Mouse (Mus musculus) heart, embryonic 10.5 days (tissue): ENCODE data around the gene Rhbdf1. TPM values are rescaled to one million over a fixed set of nuclear protein-coding genes. Genes with fewer than 3 reads are reported as not detected.

Experiments used
- DNase-seq: peaks from one replicate; pipeline ENCODE4 v3.0.0-alpha.2; 2017; ENCODE audit warnings: low spot score
- H3K27ac ChIP-seq: fragments of 300-500 bp; sonication (generic); 2 replicates; pipeline ENCODE4 v1.5.1; 2016; ENCODE audit warnings: mild to moderate bottlenecking
- H3K27me3 ChIP-seq: fragments of 300-500 bp; sonication (generic); 2 replicates; pipeline ENCODE4 v1.6.1; 2016; ENCODE audit warnings: mild to moderate bottlenecking; ENCODE audit not compliant: poor library complexity, insufficient read depth, severe bottlenecking
- H3K36me3 ChIP-seq: fragments of 300-500 bp; sonication (generic); 2 replicates; pipeline ENCODE4 v1.6.1; 2016; ENCODE audit warnings: mild to moderate bottlenecking, moderate library complexity
- H3K4me1 ChIP-seq: fragments of 300-500 bp; sonication (generic); 2 replicates; pipeline ENCODE4 v1.6.1; 2016; ENCODE audit warnings: mild to moderate bottlenecking
- H3K4me3 ChIP-seq: fragments of 300-500 bp; sonication (generic); 2 replicates; pipeline ENCODE4 v1.5.1; 2016; ENCODE audit warnings: mild to moderate bottlenecking, moderate library complexity
- H3K9me3 ChIP-seq: fragments of 300-500 bp; sonication (generic); 2 replicates; pipeline ENCODE4 v1.6.1; 2016; ENCODE audit warnings: mild to moderate bottlenecking, moderate library complexity
- WGBS: fragments of 180-500 bp; shearing (Covaris S2); methylation state at CpG from one replicate; pipeline ENCODE4 v1.1.7; 2016; 5-methylcytosine and 5-hydroxymethylcytosine counted together
- polyA plus RNA-seq: library from polyadenylated mRNA; unstranded; fragments of >200 nt; fragmentation: Nextera tagmentation; extraction: Ambion mirVana; gene quantifications from 2 replicates; pipeline ENCODE4 v1.2.1, GENCODE M21; 2016

Gene Rhbdf1
- polyA plus RNA-seq, 1 experiment from 2014 or later, result 42.4 TPM

GRCm38 (mm10) chr11:32236132-32236531 lies 14.0 kb upstream of the Rhbdf1 start:
- H3K27me3 ChIP-seq, result no peaks in the 10 kb centered on the region
- H3K4me3 ChIP-seq, result no peak overlapping the region
- H3K9me3 ChIP-seq, result no peaks in the 10 kb centered on the region
- 82% methylated on average over 2 of the region's 2 CpGs for WGBS
- H3K36me3 ChIP-seq, result peaks cover 87% of the 10 kb centered on the region
- DNase-seq, result no peak
- H3K4me1 ChIP-seq, result 0 out of 2 replicates have a peak, but pooled peaks cover 4% of the 10 kb centered on the region
- H3K27ac ChIP-seq, result no peak overlapping the region

- H3K36me3 ChIP-seq, result peaks cover 87% of the 10 kb centered on the region
- H3K9me3 ChIP-seq, result no peaks in the 10 kb centered on the region
- H3K4me1 ChIP-seq, result 0 out of 2 replicates have a peak, but pooled peaks cover 4% of the 10 kb centered on the region
- no peak overlapping the region for H3K4me3 ChIP-seq
- H3K27me3 ChIP-seq, result no peaks in the 10 kb centered on the region
- WGBS, result 64% methylated on average over 3 of the region's 3 CpGs
- no peak overlapping the region for H3K27ac ChIP-seq
- no peak for DNase-seq
These were observed 13.5 kb upstream of the Rhbdf1 start for GRCm38 (mm10) chr11:32235646-32236045.

GRCm38 (mm10) chr11:32234816-32235485 lies 12.9 kb upstream of the Rhbdf1 start:
- no peaks in the 10 kb centered on the region for H3K27me3 ChIP-seq
- DNase-seq, result no peak
- no peak overlapping the region for H3K4me3 ChIP-seq
- peaks cover 87% of the 10 kb centered on the region for H3K36me3 ChIP-seq
- 81% methylated on average over 6 of the region's 6 CpGs for WGBS
- H3K9me3 ChIP-seq, result no peaks in the 10 kb centered on the region
- H3K27ac ChIP-seq, result no peak overlapping the region
- 0 out of 2 replicates have a peak, but pooled peaks cover 4% of the 10 kb centered on the region for H3K4me1 ChIP-seq

- Histone ChIP-seq H3K36me3 (peaks cover 89% of the 10 kb centered on the region), H3K27ac (no peak overlapping the region), H3K4me3 (no peak overlapping the region), H3K4me1 (0 out of 2 replicates have a peak, but pooled peaks cover 4% of the 10 kb centered on the region), H3K9me3 (no peaks in the 10 kb centered on the region), H3K27me3 (no peaks in the 10 kb centered on the region)
- no peak for DNase-seq
- 81% methylated on average over 3 of the region's 3 CpGs for WGBS
These were observed 11.8 kb upstream of the Rhbdf1 start for GRCm38 (mm10) chr11:32233895-32234294.

- Histone ChIP-seq H3K36me3 (peaks cover 91% of the 10 kb centered on the region), H3K27me3 (no peaks in the 10 kb centered on the region), H3K4me3 (no peak overlapping the region), H3K9me3 (no peaks in the 10 kb centered on the region), H3K4me1 (0 out of 2 replicates have a peak, but pooled peaks cover 8% of the 10 kb centered on the region), H3K27ac (no peak overlapping the region)
- DNase-seq, result no peak
- 88% methylated on average over 10 of the region's 10 CpGs for WGBS
These were observed 10.7 kb upstream of the Rhbdf1 start for GRCm38 (mm10) chr11:32232848-32233247.

GRCm38 (mm10) chr11:32231125-32231524 lies 9.0 kb upstream of the Rhbdf1 start:
- Histone ChIP-seq H3K36me3 (peaks cover 75% of the 10 kb centered on the region), H3K4me3 (no peak overlapping the region), H3K4me1 (peaks cover 17% of the 10 kb centered on the region), H3K9me3 (no peaks in the 10 kb centered on the region), H3K27me3 (no peaks in the 10 kb centered on the region), H3K27ac (no peak overlapping the region)
- 88% methylated on average over 2 of the region's 2 CpGs for WGBS
- no peak for DNase-seq

GRCm38 (mm10) chr11:32230220-32230619 lies 8.1 kb upstream of the Rhbdf1 start:
- H3K4me1 ChIP-seq, result peaks cover 26% of the 10 kb centered on the region
- WGBS, result 78% methylated on average over 4 of the region's 4 CpGs
- DNase-seq, result no peak
- no peaks in the 10 kb centered on the region for H3K27me3 ChIP-seq
- no peak overlapping the region for H3K4me3 ChIP-seq
- H3K9me3 ChIP-seq, result no peaks in the 10 kb centered on the region
- H3K27ac ChIP-seq, result no peak overlapping the region
- H3K36me3 ChIP-seq, result peaks cover 71% of the 10 kb centered on the region

GRCm38 (mm10) chr11:32228292-32228845 lies 6.3 kb upstream of the Rhbdf1 start:
- peaks cover 52% of the 10 kb centered on the region for H3K36me3 ChIP-seq
- H3K27ac ChIP-seq, result no peak overlapping the region
- WGBS, result 81% methylated on average over 3 of the region's 3 CpGs
- no peaks in the 10 kb centered on the region for H3K9me3 ChIP-seq
- no peak for DNase-seq
- H3K4me3 ChIP-seq, result no peak overlapping the region
- peaks cover 41% of the 10 kb centered on the region for H3K4me1 ChIP-seq
- H3K27me3 ChIP-seq, result 0 out of 2 replicates have a peak, but pooled peaks cover 5% of the 10 kb centered on the region

- H3K4me1 ChIP-seq, result peaks cover 48% of the 10 kb centered on the region
- DNase-seq, result no peak
- WGBS, result 86% methylated on average over 9 of the region's 9 CpGs
- H3K4me3 ChIP-seq, result peak overlapping the region; percentile 71; the same call in 1 of the 2 replicates
- 0 out of 2 replicates have a peak overlapping the region, but pooled peaks have one; percentile 2 for H3K27ac ChIP-seq
- 0 out of 2 replicates have a peak, but pooled peaks cover 5% of the 10 kb centered on the region for H3K27me3 ChIP-seq
- H3K36me3 ChIP-seq, result peaks cover 44% of the 10 kb centered on the region
- no peaks in the 10 kb centered on the region for H3K9me3 ChIP-seq
These were observed 5.5 kb upstream of the Rhbdf1 start for GRCm38 (mm10) chr11:32227555-32227954.

- no peak for DNase-seq
- peak overlapping the region; percentile 93 for H3K27ac ChIP-seq
- 0 out of 2 replicates have a peak, but pooled peaks cover 5% of the 10 kb centered on the region for H3K27me3 ChIP-seq
- peaks cover 39% of the 10 kb centered on the region for H3K36me3 ChIP-seq
- H3K9me3 ChIP-seq, result no peaks in the 10 kb centered on the region
- peak overlapping the region; percentile 71 for H3K4me3 ChIP-seq
- H3K4me1 ChIP-seq, result peaks cover 53% of the 10 kb centered on the region
- 50% methylated on average over 1 of the region's 1 CpGs for WGBS
These were observed 4.9 kb upstream of the Rhbdf1 start for GRCm38 (mm10) chr11:32227041-32227440.

- no peaks in the 10 kb centered on the region for H3K9me3 ChIP-seq
- peak; percentile 95 for DNase-seq
- peak within 1 kb of the TSS; percentile 71 for H3K4me3 ChIP-seq
- WGBS, result 3% methylated on average over 47 of the region's 47 CpGs
- peak within 1 kb of the TSS; percentile 93 for H3K27ac ChIP-seq
- 0 out of 2 replicates have a peak, but pooled peaks cover 5% of the 10 kb centered on the region for H3K27me3 ChIP-seq
- peaks cover 32% of the 10 kb centered on the region for H3K36me3 ChIP-seq
- peaks cover 59% of the 10 kb centered on the region for H3K4me1 ChIP-seq
These were observed 4.2 kb upstream of the Rhbdf1 start, which contains the start of gene Mpg for GRCm38 (mm10) chr11:32226124-32226871. TSS of gene Mpg (plus strand) at chr11:32226505.

GRCm38 (mm10) chr11:32225222-32226104 lies 3.4 kb upstream of the Rhbdf1 start:
- Histone ChIP-seq H3K27ac (peak overlapping the region; percentile 93), H3K4me1 (peaks cover 67% of the 10 kb centered on the region), H3K27me3 (0 out of 2 replicates have a peak, but pooled peaks cover 5% of the 10 kb centered on the region), H3K4me3 (0 out of 2 replicates have a peak overlapping the region, but pooled peaks have one; percentile 71), H3K36me3 (peaks cover 23% of the 10 kb centered on the region), H3K9me3 (no peaks in the 10 kb centered on the region)
- no peak for DNase-seq
- WGBS, result 50% methylated on average over 7 of the region's 7 CpGs
